Mouse (Mus musculus): ENCODE measurements around the gene Msln.
"Not testable (repeated sequence)": the region's sequence is repeated elsewhere in the genome, so short reads cannot be mapped to it uniquely, and the experiment has no call there.

Msln gene

GRCm38 (mm10) chr17:25773549-25774120 is 19.5 kb upstream of the Msln start, which contains the start of gene Narfl:
TSS of gene Narfl (plus strand) at chr17:25773776.
- peak; percentile 96 to 100 for DNase-seq (ENCODE audit: low spot score in 2 of 2)

DNA sequence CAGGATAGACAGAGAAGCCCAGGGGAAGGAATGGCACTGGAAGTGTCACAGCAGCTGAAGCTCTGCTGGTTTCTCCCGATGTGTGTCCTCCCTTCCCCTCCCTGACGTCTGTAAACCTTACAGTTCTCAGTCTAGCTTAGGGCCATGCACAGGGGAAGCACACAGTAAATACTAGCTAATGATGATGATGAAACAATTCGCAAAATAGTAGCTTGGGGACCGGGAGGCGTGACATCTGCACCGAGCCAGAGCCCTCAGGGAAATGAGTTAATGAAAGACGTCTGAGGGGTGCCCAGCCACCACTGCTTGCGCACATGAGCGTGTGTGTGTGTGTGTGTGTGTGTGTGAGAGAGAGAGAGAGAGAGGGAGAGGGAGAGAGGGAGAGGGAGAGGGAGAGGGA is 15.2 kb upstream of the Msln start:
- DNase-seq (ENCODE audit: low spot score in 2 of 2), result no peak

DNA sequence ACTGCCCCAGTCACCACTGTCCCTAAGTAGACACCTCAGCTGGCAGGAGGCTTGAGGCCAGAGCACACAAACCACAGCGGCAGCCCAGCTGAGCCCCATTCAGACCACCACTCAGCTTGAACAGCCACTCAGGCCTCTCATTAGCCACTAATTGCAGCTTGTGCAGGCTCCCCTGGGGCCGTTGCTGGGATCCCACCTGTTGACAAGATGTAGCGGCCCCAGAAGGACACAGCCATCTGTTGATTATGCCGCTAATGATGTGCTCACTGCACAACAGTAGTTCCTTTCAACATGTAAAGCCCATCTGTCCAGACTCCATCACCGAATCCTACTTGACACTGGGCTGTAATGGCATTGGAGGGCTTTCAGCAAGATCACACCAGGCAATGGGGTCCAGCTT is 11.7 kb upstream of the Msln start:
- no peak for DNase-seq (ENCODE audit: low spot score in 2 of 2)

GRCm38 (mm10) chr17:25762591-25762990 is 8.4 kb upstream of the Msln start:
- DNase-seq (ENCODE audit: low spot score in 2 of 2), result no peak

DNA sequence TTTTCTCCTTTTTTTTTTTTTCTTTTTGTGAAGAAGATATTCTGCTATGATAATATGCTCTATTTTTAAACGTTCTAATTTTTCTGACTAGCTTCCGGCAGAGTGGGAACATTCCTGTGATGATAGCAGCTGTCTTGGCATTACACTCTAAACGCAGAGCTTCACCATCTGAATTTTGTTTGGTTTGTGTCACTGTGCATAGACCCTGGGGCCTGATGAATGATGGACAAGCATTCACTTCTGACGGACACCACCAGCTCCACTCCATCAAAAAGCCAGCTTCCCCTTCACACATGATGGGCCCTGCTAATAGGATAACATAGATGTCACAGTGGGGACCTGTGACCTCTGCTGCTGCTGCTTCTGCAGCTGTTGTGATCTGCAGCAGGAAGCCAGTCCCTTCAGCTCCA is 7.4 kb upstream of the Msln start:
- DNase-seq (ENCODE audit: low spot score in 2 of 2), result no peak

DNA sequence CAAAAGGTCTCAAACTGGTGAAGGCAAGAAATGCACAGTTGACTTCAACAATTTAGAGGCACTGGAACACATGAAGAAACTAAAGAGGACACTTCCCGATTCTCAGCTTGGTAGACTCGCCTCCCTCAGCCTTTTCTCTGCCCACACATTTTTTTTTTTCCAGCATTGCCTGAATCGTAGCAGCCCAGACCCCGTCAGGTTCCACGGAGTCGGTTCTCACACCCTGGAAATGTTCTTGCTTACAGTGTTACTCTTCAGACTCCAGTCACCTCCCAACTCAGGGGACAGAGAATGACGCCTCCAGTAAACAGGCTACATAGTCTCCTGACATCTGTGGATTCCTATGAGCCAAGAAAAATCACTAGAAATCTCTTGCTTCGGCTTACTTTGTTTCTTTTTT is 6.0 kb upstream of the Msln start:
- DNase-seq (ENCODE audit: low spot score in 2 of 2), result no peak

- DNase-seq (ENCODE audit: low spot score in 2 of 2), result no peak
Measured at GRCm38 (mm10) chr17:25757691-25758090, 3.5 kb upstream of the Msln start.

GRCm38 (mm10) chr17:25756378-25757242 is 2.4 kb upstream of the Msln start:
- DNase-seq (ENCODE audit: low spot score in 2 of 2), result no peak

GRCm38 (mm10) chr17:25755627-25756377 is 1.6 kb upstream of the Msln start:
- DNase-seq (ENCODE audit: low spot score in 2 of 2), result no peak

- DNase-seq (ENCODE audit: low spot score in 2 of 2), result no peak
Measured at GRCm38 (mm10) chr17:25755086-25755485, 908 bp upstream of the Msln start.

DNA sequence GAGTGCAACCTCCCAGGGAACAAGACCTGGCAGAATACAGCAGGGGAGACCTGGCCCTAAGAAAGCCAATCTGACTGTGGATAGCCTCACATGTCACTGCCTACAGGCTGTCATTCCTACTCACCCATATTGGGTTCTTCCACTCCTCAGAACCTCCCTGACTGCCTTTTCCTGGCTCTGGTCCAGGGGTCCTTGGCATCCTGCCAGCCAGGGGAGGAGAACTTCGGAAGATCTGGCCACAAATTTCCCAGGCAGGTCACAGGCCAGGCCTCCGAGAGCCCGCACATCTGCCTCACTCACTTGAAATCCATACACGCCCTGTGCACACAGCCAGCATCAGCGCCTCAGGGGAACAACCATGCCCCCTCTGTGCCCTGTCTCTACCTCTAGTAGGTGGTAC is 2.7 kb downstream of the Msln start:
- DNase-seq (ENCODE audit: low spot score in 2 of 2), result no peak

GRCm38 (mm10) chr17:25749314-25749713 is 4.9 kb downstream of the Msln start:
- no peak for DNase-seq (ENCODE audit: low spot score in 2 of 2)

GRCm38 (mm10) chr17:25748238-25748637 is 5.9 kb downstream of the Msln start:
- no peak for DNase-seq (ENCODE audit: low spot score in 2 of 2)

DNA sequence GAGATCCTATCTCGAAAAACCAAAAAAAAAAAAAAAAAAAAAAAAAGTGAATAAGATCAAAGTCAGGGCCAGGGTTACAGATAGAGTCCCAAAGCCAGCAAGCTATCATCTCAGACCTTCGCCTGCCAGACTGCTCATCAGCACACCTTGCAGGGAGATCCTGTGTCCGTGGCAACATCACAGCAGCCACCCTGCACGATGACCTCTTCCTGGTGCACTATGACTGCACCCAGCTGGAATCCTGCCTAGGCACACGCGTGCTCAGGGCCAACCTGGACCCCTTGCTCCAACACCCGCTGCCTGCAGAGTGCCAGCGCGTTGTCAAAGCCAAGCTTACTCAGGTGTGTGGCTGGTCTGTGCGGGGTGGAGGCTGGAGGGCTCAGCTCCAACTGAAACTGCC is 9.9 kb downstream of the Msln start:
- DNase-seq (ENCODE audit: low spot score in 2 of 2), result no peak

GRCm38 (mm10) chr17:25743831-25744230 is 10.3 kb downstream of the Msln start:
- no peak for DNase-seq (ENCODE audit: low spot score in 2 of 2)

- not testable (repeated sequence) for DNase-seq (ENCODE audit: low spot score in 2 of 2)
Measured at GRCm38 (mm10) chr17:25741471-25741870, 12.7 kb downstream of the Msln start.

DNA sequence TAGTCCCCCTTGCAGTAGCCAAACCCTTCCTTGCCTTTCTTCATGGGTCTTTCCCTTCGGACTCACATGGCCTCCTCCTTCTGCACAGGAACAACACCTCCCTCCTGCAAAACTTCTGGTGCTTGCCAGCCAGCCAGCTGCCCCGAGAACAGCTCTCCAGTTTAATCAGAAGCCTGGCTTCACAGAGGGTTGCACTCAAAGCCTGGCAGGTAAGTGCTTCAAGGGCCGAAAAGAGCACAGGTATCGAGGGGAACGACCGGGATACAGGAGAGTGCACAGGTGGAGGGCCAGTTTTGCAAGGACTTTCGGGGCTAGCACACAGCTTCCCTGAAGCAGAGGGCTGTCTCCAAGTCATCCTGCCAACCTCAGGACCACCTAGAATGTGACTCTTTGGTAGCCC is 15.3 kb downstream of the Msln start:
- no peak for DNase-seq (ENCODE audit: low spot score in 2 of 2)

- no peak for DNase-seq (ENCODE audit: low spot score in 2 of 2)
Measured at GRCm38 (mm10) chr17:25735745-25736144, 18.4 kb downstream of the Msln start, which contains the start of gene Mslnl. TSS of gene Mslnl (plus strand) at chr17:25736042.

- DNase-seq (ENCODE audit: low spot score in 2 of 2), result no peak
Measured at GRCm38 (mm10) chr17:25735246-25735645, 18.9 kb downstream of the Msln start.

GRCm38 (mm10) chr17:25732082-25732481 is 22.1 kb downstream of the Msln start:
- peak; percentile 77 to 93 for DNase-seq (ENCODE audit: low spot score in 2 of 2)

DNA sequence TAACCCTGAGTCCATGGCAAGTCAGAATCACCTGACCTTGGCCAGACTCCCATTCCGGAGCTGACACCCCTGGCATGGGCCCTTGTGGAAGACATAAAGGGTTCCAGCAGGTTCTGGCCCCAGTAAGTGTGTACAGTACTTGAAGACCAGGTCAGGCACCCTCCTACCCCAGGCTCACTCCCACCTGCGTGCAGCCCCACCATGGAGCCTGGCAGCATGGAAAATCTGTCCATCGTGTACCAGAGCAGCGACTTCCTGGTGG is 26.2 kb downstream of the Msln start:
- no peak for DNase-seq (ENCODE audit: low spot score in 2 of 2)

- peak; percentile 97 to 99 for DNase-seq (ENCODE audit: low spot score in 2 of 2)
Measured at GRCm38 (mm10) chr17:25727265-25728008, 26.7 kb downstream of the Msln start, which contains the start of the genes Chtf18 and Rpusd1. TSS of gene Chtf18 (minus strand) at chr17:25727419. TSS of gene Rpusd1 (plus strand) at chr17:25727670.
